ENCODE assay signal across 11 mouse cellular contexts in genomic region chr3:9884691-9885354, GRCm38 (mm10).
DNase-seq lines count a peak whose midpoint lies in the region; ATAC-seq and TF ChIP-seq lines count a peak whose summit lies in the region.
"Had no signal": no experiment of that assay in that cellular context is flagged by ENCODE, and none has a peak within 500 bp of the region (broad histone marks: within the 10 kb centered on the region; RNA-seq: fewer than 3 reads in every experiment).

No protein-coding gene starts in this region.

- peaks cover 14% of the 10 kb centered on the region for H3K4me1 ChIP-seq in forebrain, embryonic 14.5 days (ENCODE audit: control insufficient read depth, insufficient read depth, low read length)
- H3K4me1 ChIP-seq in forebrain, embryonic 11.5 days (replicated peaks; ENCODE audit: control insufficient read depth, insufficient read depth, low read length) = no peaks in the 10 kb centered on the region
- H3K4me1 ChIP-seq: embryonic facial prominence, embryonic 13.5 days; limb, embryonic 10.5 days had no signal

- WGBS in forebrain, embryonic 14.5 days = 40% methylated on average over 5 of the region's 5 CpGs
- 67% methylated on average over 5 of the region's 5 CpGs for WGBS in forebrain, embryonic 11.5 days

- no peak overlapping the region for H3K9ac ChIP-seq in forebrain, embryonic 14.5 days (ENCODE audit: low read length)
- H3K9ac ChIP-seq in forebrain, embryonic 11.5 days (ENCODE audit: low read length) = no peak overlapping the region
- H3K9ac ChIP-seq: embryonic facial prominence, embryonic 13.5 days; midbrain, embryonic 13.5 days had no signal

- no peaks in the 10 kb centered on the region for H3K36me3 ChIP-seq in forebrain, embryonic 14.5 days (ENCODE audit: control insufficient read depth, insufficient read depth, low read length)
- no peaks in the 10 kb centered on the region for H3K36me3 ChIP-seq in forebrain, embryonic 11.5 days (ENCODE audit: control insufficient read depth, insufficient read depth, low read length)
- H3K36me3 ChIP-seq: embryonic facial prominence, embryonic 13.5 days; limb, embryonic 10.5 days; midbrain, embryonic 13.5 days had no signal

- H3K4me3 ChIP-seq in forebrain, embryonic 14.5 days (ENCODE audit: low read depth, low read length) = no peak overlapping the region
- H3K4me3 ChIP-seq in forebrain, embryonic 11.5 days (ENCODE audit: low read depth, low read length) = no peak overlapping the region
- no peak overlapping the region for H3K4me3 ChIP-seq in layer of hippocampus, adult 2 months
- H3K4me3 ChIP-seq: embryonic facial prominence, embryonic 13.5 days; limb, embryonic 10.5 days; midbrain, embryonic 13.5 days had no signal

- H3K27ac ChIP-seq in forebrain, embryonic 14.5 days (ENCODE audit: low read depth, low read length) = no peak overlapping the region
- H3K27ac ChIP-seq in forebrain, embryonic 11.5 days (ENCODE audit: low read depth, low read length) = no peak overlapping the region
- H3K27ac ChIP-seq in layer of hippocampus, adult 2 months = peak overlapping the region; percentile 59; the same call in 1 of the 2 replicates
- H3K27ac ChIP-seq: embryonic facial prominence, embryonic 13.5 days; limb, embryonic 10.5 days had no signal

- DNase-seq in forebrain, embryonic 14.5 days (ENCODE audit: low spot score) = no peak
- DNase-seq in forebrain, embryonic 11.5 days (ENCODE audit: low spot score) = no peak
- DNase-seq in layer of hippocampus, adult 2 months (ENCODE audit: low spot score in 2 of 2) = no peak
- DNase-seq in layer of hippocampus, adult 18-20 months (ENCODE audit: low spot score in 2 of 2) = no peak
- DNase-seq in T-cell, adult 2 months (ENCODE audit: low spot score) = peak; percentile 48
- DNase-seq in lung, postnatal 36 days = peak; percentile 73
- DNase-seq in yolk sac, embryonic 10.5 days (ENCODE audit: low spot score) = no peak
- no peak for DNase-seq in spleen, postnatal 4 days (ENCODE audit: low spot score in 2 of 2)

- ATAC-seq in forebrain, embryonic 14.5 days = 0 out of 2 replicates have a peak, but pooled peaks have one; percentile 13
- no peak for ATAC-seq in forebrain, embryonic 11.5 days (replicated peaks; ENCODE audit: low FRiP score)

- H3K9me3 ChIP-seq in forebrain, embryonic 14.5 days (replicated peaks; ENCODE audit: control insufficient read depth, low read length) = no peaks in the 10 kb centered on the region
- H3K9me3 ChIP-seq in forebrain, embryonic 11.5 days (ENCODE audit: control insufficient read depth, low read length) = no peaks in the 10 kb centered on the region
- H3K9me3 ChIP-seq: embryonic facial prominence, embryonic 13.5 days; limb, embryonic 10.5 days; midbrain, embryonic 13.5 days had no signal

- no peak for TF ChIP-seq CTCF in layer of hippocampus, adult 2 months (conservative IDR thresholded peaks at IDR 0.05)

- H3K4me2 ChIP-seq in forebrain, embryonic 14.5 days (ENCODE audit: low read length) = no peak overlapping the region
- H3K4me2 ChIP-seq in forebrain, embryonic 11.5 days (ENCODE audit: low read depth, low read length, severe bottlenecking) = no peak overlapping the region
- H3K4me2 ChIP-seq: embryonic facial prominence, embryonic 13.5 days; midbrain, embryonic 13.5 days had no signal

- H3K27me3 ChIP-seq in forebrain, embryonic 14.5 days (replicated peaks; ENCODE audit: control insufficient read depth, insufficient read depth, low read length) = no peaks in the 10 kb centered on the region
- H3K27me3 ChIP-seq in forebrain, embryonic 11.5 days (ENCODE audit: control insufficient read depth, insufficient read depth, low read length) = no peaks in the 10 kb centered on the region
- H3K27me3 ChIP-seq: midbrain, embryonic 13.5 days had no signal

Comparison
In these comparisons a context has a peak if more than half of its experiments do, and no peak if none do; other contexts are left out.
1. DNase-seq: peak in T-cell, adult 2 months (single experiment) and lung, postnatal 36 days (single experiment); none in forebrain, embryonic 14.5 days (single experiment), forebrain, embryonic 11.5 days (single experiment), layer of hippocampus, adult 2 months (0 of 2), layer of hippocampus, adult 18-20 months (0 of 2), yolk sac, embryonic 10.5 days (single experiment) and spleen, postnatal 4 days (0 of 2).